Mouse (Mus musculus) ES-E14 (cell line): ENCODE data around the gene Aurkaip1. TPM values are rescaled to one million over a fixed set of nuclear protein-coding genes. Genes with fewer than 3 reads are reported as not detected.
A peak's percentile ranks its signal among the peaks of the same experiment; 100 is the strongest.

Source experiments
- DNase-seq: peaks from one replicate; pipeline ENCODE4 v3.0.0-alpha.2; 2013; ENCODE audit warnings: low read depth, low spot score
- H3K27ac ChIP-seq: 2 replicates; pipeline ENCODE4 v1.5.1; 2012; ENCODE audit warnings: low read depth, mild to moderate bottlenecking, low read length, moderate library complexity, mixed read lengths; ENCODE audit not compliant: poor library complexity, insufficient read depth, severe bottlenecking
- H3K36me3 ChIP-seq: 2 replicates; pipeline ENCODE4 v1.6.1; 2012; ENCODE audit warnings: mild to moderate bottlenecking, low read length, moderate library complexity, mixed read lengths; ENCODE audit not compliant: control insufficient read depth, poor library complexity, insufficient read depth, severe bottlenecking
- H3K4me1 ChIP-seq, 2 experiments: fragments of 150-350 bp in 1 of 2; sonication (generic) in 1 of 2; 2 replicates each; pipeline ENCODE4 v1.6.1; 2012; ENCODE audit warnings: low read length in 2 of 2, mild to moderate bottlenecking in 1 of 2, mixed read lengths in 1 of 2; ENCODE audit not compliant: control insufficient read depth in 2 of 2, insufficient read depth in 2 of 2, poor library complexity in 1 of 2
- H3K4me3 ChIP-seq, 2 experiments: fragments of 150-350 bp in 1 of 2; sonication (generic) in 1 of 2; 2 replicates each; pipeline ENCODE4 v1.5.1; 2012; ENCODE audit warnings: low read length in 2 of 2, low read depth in 1 of 2, mild to moderate bottlenecking in 1 of 2, mixed read lengths in 1 of 2; ENCODE audit not compliant: insufficient read depth in 1 of 2, poor library complexity in 1 of 2, severe bottlenecking in 1 of 2
- H3K9ac ChIP-seq: 2 replicates; pipeline ENCODE4 v1.6.1; 2012; ENCODE audit warnings: low read depth, mild to moderate bottlenecking, low read length, mixed read lengths; ENCODE audit not compliant: poor library complexity, insufficient read depth, severe bottlenecking
- H3K9me3 ChIP-seq: fragments of 150-350 bp; sonication (generic); 2 replicates; pipeline ENCODE4 v1.6.1; 2012; ENCODE audit warnings: low read depth, mild to moderate bottlenecking, low read length; ENCODE audit not compliant: control insufficient read depth, insufficient read depth
- CHD2 ChIP-seq: IDR thresholded peaks from 2 replicates; pipeline ENCODE4 v1.6.1; 2014; ENCODE audit warnings: mild to moderate bottlenecking, low read depth, low read length, inconsistent platforms
- HCFC1 ChIP-seq: IDR thresholded peaks from 2 replicates; pipeline ENCODE4 v1.6.1; 2012; ENCODE audit warnings: low read length, inconsistent platforms, borderline replicate concordance; ENCODE audit not compliant: insufficient read depth
- MAFK ChIP-seq: IDR thresholded peaks from 2 replicates; pipeline ENCODE4 v1.6.1; 2014; ENCODE audit warnings: mild to moderate bottlenecking, low read depth, low read length, inconsistent platforms; ENCODE audit not compliant: insufficient read depth
- ZC3H11A ChIP-seq: IDR thresholded peaks from 2 replicates; pipeline ENCODE4 v1.6.1; 2012; ENCODE audit warnings: low read depth, mild to moderate bottlenecking, inconsistent platforms, low read length, borderline replicate concordance
- ZNF384 ChIP-seq: IDR thresholded peaks from 2 replicates; pipeline ENCODE4 v1.6.1; 2012; ENCODE audit warnings: low read depth, low read length, inconsistent platforms
- in situ Hi-C, 2 experiments: fragments of 600-800 bp; cut with MboI; formaldehyde crosslinking; loops; one replicate each; pipeline ENCODE4 v1.15.1; 2025; ENCODE audit warnings: low sequenced_read_pairs in 2 of 2, inconsistent platforms in 1 of 2; ENCODE audit not compliant: unreplicated experiment in 2 of 2
- total RNA-seq: library from RNA; depleted of rRNA; stranded (reverse); fragments of 300-350 nt; gene quantifications from 2 replicates; pipeline ENCODE4 v1.2.3, GENCODE M21; 2012

Gene Aurkaip1
- total RNA-seq, 1 experiment = 162 TPM

DNA sequence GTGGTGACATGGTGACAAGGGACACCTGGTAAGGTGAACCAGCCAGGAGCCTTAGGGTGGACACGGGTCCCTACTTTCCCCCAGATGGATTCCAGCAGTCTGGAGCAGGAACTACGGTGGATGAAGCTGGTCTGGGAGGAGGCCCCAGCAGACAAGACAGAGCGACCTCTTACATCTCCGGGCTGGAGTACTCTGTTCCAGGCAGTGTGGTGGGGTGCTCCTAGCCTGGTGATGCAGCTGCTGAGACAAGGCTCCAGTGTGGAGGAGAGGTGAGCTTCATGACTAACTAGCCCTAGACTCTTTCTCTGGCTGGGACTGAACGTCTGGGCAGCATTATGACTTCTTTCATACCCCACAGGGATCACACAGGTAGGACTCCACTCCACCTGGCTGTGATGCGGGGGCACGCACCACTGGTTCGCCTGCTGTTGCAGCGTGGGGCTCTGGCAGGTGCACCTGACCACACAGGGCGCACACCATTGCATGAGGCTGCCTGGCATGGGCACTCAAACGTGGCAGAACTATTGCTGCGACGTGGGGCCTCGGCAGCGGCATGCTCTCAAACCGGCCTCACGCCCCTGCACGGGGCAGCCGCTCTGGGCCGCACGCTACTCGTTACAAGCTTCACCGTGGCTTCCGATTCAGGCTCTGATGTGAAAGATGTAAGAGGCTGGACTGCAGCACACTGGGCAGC lies 39.7 kb upstream of the Aurkaip1 start:
- H3K36me3 ChIP-seq = no peaks in the 10 kb centered on the region
- no peaks in the 10 kb centered on the region for H3K9me3 ChIP-seq
- no peak for DNase-seq
- no peaks in the 10 kb centered on the region for H3K4me1 ChIP-seq
- no peak overlapping the region for H3K27ac ChIP-seq
- TF ChIP-seq HCFC1 = no peak
- TF ChIP-seq ZC3H11A = no peak
- no peak for TF ChIP-seq ZNF384
- no peak for TF ChIP-seq MAFK
- TF ChIP-seq CHD2 = no peak
- H3K9ac ChIP-seq = peak overlapping the region; percentile 2; the same call in 1 of the 2 replicates
- in situ Hi-C loops = no loop called here
- peak overlapping the region; percentile 58 for H3K4me3 ChIP-seq

DNA sequence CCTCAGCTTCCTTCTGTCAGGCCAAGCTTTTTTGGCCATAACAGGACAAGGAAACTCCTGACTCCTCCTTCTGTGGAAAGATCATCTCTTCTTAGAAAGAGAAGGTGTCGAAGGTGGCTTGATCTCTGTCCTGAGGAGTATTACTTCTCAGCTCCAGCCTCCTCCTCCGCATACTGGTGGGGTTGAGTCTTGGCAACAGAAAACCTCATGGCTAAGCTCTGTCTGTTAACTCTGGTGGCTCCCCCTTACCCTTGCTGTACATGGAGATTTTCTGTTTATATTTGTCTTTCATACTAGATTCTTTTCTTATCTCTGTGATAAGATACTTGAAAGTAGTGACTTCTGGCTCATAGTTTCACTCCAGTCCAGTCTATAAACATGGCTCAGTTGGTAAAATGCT lies 37.3 kb upstream of the Aurkaip1 start:
- Histone ChIP-seq H3K4me3 (no peak overlapping the region), H3K9ac (no peak overlapping the region), H3K9me3 (no peaks in the 10 kb centered on the region), H3K27ac (no peak overlapping the region), H3K36me3 (no peaks in the 10 kb centered on the region), H3K4me1 (no peaks in the 10 kb centered on the region)
- DNase-seq = no peak
- in situ Hi-C loops = no loop called here
- TF ChIP-seq HCFC1 (no peak), MAFK (no peak), CHD2 (no peak), ZNF384 (no peak), ZC3H11A (no peak)

DNA sequence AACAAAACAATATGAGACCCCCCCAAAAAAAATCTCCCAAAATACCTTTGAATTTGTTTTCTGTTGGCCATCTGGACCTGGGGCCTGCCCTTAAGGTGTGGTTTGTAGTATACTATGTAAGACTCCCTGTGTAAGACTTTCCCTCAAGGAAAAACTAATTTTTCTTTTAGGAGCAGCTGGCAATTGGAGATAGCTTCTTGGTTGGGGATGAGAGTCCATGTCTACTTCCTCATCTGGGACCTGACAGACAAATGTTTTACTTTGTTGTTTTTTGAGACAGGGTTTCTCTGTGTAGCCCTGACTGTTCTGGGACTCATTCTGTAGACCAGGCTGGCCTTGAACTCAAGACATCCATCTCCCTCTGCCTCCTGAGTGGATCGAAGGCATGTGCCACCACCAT lies 29.0 kb upstream of the Aurkaip1 start:
- in situ Hi-C loops = no loop called here
- Histone ChIP-seq H3K27ac (no peak overlapping the region), H3K36me3 (peaks cover 10% of the 10 kb centered on the region), H3K9me3 (no peaks in the 10 kb centered on the region), H3K4me1 (peaks cover 0 to 2% of the 10 kb centered on the region in 2 experiments; a peak in 2 of 4 replicates), H3K9ac (no peak overlapping the region), H3K4me3 (no peak overlapping the region)
- no peak for TF ChIP-seq ZC3H11A
- no peak for TF ChIP-seq CHD2
- TF ChIP-seq HCFC1 = no peak
- no peak for TF ChIP-seq ZNF384
- no peak for TF ChIP-seq MAFK
- no peak for DNase-seq

DNA sequence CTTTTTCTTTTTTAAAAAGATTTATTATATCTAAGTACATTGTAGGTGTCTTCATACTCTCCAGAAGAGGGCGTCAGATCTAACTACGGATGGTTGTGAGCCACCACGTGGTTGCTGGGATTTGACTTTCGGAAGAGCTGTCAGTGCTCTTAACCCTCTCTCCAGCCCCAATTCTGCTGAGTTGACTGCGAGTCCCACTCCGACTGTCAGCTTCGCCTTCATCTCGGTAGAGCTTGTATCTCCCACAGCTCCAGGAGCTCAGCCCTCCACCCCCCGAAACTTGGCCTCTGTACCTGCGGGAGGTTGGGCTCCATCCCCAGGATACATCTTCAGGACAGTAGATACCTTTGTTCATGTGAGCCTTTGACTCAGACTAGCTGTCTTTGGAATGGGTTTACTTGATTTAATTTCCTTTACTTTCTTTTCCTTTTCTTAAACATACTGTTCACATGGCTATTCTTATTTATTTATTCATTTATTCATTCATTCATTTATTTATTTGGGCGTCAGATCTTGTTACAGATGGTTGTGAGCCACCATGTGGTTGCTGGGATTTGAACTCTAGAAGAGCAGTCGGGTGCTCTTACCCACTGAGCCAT lies 28.2 kb upstream of the Aurkaip1 start, which contains the start of gene Mrpl20:
Mrpl20 (plus strand) TSS at position 138 of the 599 bp plus-strand sequence.
- peaks cover 11% of the 10 kb centered on the region for H3K36me3 ChIP-seq
- TF ChIP-seq CHD2 (no peak), HCFC1 (no peak), MAFK (no peak), ZNF384 (no peak), ZC3H11A (no peak)
- in situ Hi-C loops = no loop called here
- H3K27ac ChIP-seq = peak within 1 kb of the TSS; percentile 9
- DNase-seq = no peak
- peak within 1 kb of the TSS; percentile 83 for H3K9ac ChIP-seq
- H3K9me3 ChIP-seq = no peaks in the 10 kb centered on the region
- H3K4me1 ChIP-seq = peaks cover 0 to 2% of the 10 kb centered on the region in 2 experiments; a peak in 2 of 4 replicates
- peak within 1 kb of the TSS; percentile 81 to 89 for H3K4me3 ChIP-seq
